Mouse (Mus musculus) bone marrow macrophage, adult 2 months (primary cell): Measurements from ENCODE around the gene Gin1.

Experiments
- CTCF ChIP-seq: IDR thresholded peaks from 2 replicates; pipeline ENCODE4 v1.5.1; 2012; ENCODE audit warnings: low read depth, mild to moderate bottlenecking, low read length, moderate library complexity
- POLR2A ChIP-seq: IDR thresholded peaks from 2 replicates; pipeline ENCODE4 v1.6.1; 2012; ENCODE audit warnings: mild to moderate bottlenecking, low read depth, low read length, borderline replicate concordance

- TF ChIP-seq CTCF (no peak), POLR2A (no peak)
Observed at GRCm38 (mm10) chr1:97745712-97746111, 24.3 kb upstream of the Gin1 start.
